Mouse (Mus musculus) frontal cortex, adult (tissue): ENCODE data around the gene Nptx1.

Experiments used
- ATAC-seq: cut with Nextera tagmentation; 2 replicates; pipeline ENCODE4 v1.9.2; 2017; ENCODE audit warnings: mild to moderate bottlenecking, moderate library complexity, mixed read lengths; ENCODE audit not compliant: low TSS enrichment

Nptx1 gene

GRCm38 (mm10) chr11:119547183-119547921 lies at the start of gene Nptx1:
TSS of gene Nptx1 (minus strand) at chr11:119547753.
- peak; percentile 32; the same call in 1 of the 2 replicates for ATAC-seq

GRCm38 (mm10) chr11:119593966-119594365 lies 46.4 kb upstream of the Nptx1 start:
- ATAC-seq, result no peak

DNA sequence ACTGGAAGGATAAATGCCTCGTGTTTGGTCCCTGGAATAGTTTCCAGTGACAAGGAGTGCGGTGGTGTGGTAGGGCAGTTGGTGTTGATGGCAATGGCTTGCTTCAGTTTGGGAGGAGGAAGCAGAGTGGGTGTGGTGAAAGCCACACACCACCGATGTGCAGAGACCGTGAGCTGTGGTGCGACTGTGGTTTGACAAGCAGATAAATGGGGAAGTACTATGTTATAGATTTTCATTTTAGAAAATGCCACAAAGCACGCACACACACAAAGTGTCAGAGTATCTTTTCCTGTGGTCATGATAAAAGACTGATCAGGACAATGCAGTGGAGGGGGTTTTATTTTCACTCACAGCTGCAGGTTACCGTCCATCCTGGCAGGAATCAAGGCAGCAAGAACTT lies 41.7 kb upstream of the Nptx1 start:
- ATAC-seq, result no peak

- ATAC-seq, result peak; percentile 27; the same call in 1 of the 2 replicates
Observed at GRCm38 (mm10) chr11:119587112-119587511, 39.6 kb upstream of the Nptx1 start.

DNA sequence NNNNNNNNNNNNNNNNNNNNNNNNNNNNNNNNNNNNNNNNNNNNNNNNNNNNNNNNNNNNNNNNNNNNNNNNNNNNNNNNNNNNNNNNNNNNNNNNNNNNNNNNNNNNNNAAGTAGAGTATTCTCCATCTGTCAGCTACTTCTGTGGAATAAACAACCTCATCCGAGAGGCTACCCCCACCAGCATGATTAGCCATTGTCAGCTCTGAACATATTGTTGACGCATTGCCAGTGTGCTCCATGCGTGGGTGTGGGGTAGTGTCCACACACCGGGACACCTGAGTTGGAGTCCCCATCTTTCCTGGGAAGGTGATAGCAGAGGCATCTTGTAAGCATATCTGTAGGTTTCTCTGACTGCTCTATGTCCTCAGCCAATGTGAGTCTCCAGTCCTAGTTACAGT lies 39.0 kb upstream of the Nptx1 start:
- no peak for ATAC-seq

- no peak for ATAC-seq
Observed at GRCm38 (mm10) chr11:119577721-119578120, 30.2 kb upstream of the Nptx1 start.

- no peak for ATAC-seq
Observed at GRCm38 (mm10) chr11:119576855-119577254, 29.3 kb upstream of the Nptx1 start.

DNA sequence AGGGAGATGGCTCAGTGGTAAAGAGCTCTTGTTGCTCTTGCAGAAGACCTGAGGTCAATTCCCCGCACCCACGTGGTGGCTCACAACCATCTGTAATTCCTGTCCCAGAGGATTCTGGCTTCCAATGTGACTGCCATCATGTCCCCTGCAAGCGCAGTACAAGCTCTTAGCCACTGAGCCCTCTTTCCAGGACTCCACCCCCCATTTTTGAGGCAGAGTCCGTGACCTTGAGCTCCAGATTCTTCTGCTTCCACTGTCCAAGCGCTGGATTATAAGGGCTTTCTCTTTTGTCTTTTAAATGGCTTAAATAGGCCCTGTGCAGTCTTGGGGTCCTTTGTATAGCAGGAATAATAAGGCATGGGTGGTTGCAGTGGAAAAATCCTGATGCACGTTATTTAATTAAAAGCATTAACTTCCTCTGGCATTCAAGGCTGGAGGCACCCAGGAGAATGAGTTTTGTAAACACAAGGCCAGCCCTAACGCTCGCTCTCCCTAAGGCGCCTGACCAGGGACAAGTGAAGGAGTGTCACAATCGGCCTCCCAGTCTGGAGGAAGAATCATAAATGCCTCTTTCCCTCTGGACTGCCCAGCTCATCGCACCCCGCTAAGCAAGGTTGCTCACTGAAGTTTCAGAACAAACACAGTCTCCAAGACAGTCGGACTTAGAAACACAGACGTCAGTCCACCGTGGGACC lies 24.9 kb upstream of the Nptx1 start:
- no peak for ATAC-seq

GRCm38 (mm10) chr11:119566188-119566587 lies 18.6 kb upstream of the Nptx1 start:
- ATAC-seq, result no peak

DNA sequence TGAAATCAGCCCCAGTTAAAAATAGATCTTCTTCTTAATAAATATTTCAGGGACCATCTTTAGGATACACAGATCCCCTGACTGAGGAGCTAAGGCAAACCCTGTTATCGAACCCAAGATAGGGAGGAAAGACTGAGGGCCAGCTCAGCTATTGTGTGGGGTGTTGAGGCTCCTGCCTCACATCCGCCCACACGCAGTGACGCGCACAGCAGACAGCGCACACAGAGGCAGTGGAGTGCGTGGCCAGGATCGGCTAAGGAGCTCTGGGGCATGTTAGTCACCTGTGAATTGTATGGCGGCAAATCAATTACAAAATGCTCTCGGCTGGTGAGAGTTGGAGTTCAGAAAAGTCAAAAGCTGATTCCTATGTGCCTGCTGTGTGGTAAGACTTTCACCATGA lies 18.1 kb upstream of the Nptx1 start:
- peak; percentile 59; the same call in 1 of the 2 replicates for ATAC-seq

GRCm38 (mm10) chr11:119565021-119565420 lies 17.5 kb upstream of the Nptx1 start:
- ATAC-seq, result no peak

DNA sequence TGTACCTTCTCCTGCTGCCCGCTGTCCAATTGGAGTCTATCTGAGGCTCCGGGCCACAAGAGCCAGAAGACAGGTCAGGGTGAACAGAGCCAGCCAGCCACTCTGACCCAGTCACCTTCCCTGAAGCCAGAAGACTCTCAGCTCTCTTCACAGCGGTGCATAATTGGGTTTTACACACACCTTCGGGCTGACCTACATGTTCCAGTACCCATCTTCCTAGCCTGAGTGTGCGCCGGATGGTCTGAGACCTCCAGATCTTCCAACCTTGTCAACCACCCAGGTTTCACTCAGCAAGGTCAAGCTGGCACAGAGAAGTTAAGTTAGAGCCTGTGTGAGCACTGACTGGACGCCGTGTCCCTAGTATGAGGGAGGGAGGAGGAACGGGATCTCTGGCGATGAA lies 16.8 kb upstream of the Nptx1 start:
- no peak for ATAC-seq

DNA sequence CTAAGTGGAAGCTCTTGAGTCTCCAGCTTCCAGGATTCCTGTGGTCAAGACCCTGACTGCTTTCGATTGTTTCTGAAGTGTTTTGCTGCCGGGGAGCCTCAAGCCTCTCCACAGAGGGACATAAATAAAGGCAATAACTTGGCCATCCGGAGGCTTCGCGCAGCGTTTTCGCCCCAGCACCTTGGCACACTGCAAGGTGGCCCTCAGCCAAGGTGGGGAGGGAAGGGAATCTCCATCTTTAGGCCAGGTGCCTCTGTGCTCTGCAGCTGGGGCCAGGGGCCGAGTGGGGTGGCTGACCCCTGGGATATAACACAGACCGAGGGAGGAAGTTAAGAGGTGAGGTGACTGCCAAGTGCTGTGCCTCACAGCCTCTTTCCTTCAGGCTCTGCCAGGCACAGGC lies 15.6 kb upstream of the Nptx1 start:
- ATAC-seq, result no peak

DNA sequence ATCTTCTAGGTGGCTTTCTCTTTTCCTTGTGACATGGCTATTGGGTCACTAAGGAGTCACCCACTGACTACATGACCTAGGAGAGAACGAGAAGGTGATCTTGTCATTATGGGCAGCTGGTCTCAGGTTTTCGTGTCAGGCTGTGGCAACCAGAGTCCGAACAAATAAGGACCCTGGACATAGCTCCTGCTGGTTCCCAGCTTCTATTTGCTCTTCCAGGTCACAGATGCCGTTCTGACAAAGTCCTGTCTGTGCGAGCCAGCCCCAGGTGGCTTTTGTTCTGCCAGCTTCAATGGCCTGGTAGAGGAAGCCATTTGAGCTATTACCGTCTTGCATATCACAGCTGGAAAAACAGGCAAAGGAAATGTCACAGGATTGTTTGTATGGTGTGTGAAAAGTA lies 14.7 kb upstream of the Nptx1 start:
- ATAC-seq, result no peak

DNA sequence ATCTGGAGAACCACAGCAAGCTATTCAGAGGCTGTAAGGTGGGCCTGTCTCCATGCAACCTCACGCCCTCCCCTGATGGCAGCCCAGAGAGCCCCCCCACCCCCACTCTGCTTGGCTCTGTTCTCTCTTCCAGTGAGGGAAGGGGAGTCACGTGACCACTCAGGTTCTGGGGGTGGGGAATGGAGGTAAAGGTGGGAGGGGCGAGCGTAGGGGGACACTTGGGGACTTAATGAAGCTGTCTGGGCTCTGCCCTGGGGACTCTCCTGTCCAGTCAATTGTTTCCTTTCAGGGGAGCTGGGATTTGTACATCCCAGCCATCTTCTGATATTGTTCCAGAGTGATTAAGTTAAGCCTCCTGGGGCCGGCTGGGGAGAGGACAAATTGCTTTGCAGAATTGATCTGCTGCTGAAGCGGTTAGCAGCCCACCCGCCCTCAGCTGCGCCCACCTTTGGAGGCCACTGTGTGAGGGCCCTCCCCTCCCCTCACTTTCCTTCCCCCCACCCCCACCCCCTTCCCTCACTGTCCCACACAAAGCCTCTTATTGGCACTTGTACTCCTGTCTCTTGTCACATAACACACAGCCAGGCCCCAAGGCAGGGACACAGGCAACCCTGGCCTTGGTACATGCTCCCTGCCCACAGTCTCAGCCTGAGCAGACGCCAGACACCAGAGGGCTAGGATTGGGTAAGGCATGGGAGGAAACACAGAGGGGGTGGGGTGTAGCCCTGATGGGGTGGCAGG lies 11.5 kb upstream of the Nptx1 start:
- no peak for ATAC-seq

DNA sequence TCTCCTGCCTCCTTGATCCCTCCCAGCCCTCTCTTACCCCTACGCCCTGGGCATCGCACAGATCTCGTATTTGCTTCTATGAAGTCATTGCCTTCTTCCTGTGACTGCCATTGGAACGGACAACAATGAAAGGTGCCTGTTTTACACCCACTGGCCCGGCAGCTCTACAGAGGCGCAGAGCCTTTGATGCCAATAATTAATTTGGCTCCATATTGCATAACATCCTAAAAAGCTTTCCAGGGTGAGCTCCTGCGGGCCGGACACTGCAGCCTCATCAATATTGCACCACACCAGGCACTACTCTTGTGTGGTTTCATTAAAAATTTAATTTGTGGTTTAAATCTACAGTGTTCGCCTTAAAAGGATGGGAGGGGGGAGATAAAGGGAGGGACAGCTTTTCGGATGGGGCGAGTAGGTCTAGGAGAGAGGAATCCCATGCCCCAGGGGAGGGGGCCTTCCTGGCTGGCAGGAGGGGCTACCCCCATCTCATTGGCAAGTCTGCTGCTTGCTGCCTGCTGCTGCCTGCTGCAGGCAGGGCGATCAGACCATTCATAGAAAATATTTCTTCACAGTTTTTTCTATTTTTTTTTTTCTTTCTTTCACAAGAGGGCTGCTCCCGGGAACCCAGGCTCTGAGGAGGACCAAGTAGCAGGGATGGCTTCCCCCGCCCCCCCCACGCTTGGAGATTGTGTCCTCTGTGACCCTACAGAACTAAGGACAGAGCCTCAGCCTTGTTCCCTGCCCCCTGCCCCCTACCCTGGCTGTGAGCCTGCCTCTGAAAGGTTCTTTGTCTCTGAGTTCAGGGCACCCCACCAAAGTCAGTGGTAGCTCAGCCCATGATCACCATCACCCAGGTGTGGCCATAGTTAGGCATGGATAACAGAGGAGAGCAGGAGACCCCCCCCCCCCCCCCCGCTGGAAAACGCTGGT lies 10.7 kb upstream of the Nptx1 start:
- no peak for ATAC-seq

DNA sequence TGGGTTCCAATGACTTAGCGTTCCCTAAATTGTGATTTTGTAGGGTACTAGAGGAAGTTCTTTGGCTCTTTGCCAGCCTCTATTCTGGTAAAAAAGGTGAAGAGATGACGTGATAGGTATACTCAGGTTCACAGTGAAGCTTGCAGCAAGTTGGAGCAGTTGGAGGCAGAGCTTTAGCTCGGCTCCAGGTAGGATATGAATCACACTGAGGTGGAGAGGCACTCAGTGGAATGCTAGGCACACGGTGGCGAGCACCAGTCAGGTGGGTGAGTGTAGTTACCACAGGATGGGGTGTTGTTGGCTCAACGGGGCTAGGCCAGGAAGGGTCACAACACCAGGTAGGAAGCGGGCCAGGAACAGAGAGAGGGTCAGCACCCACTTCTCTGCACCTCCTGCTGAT lies 7.6 kb upstream of the Nptx1 start:
- ATAC-seq, result no peak

- no peak for ATAC-seq
Observed at GRCm38 (mm10) chr11:119554706-119555105, 7.2 kb upstream of the Nptx1 start.

- no peak for ATAC-seq
Observed at GRCm38 (mm10) chr11:119552902-119553802, 5.6 kb upstream of the Nptx1 start.

- no peak for ATAC-seq
Observed at GRCm38 (mm10) chr11:119552301-119552700, 4.7 kb upstream of the Nptx1 start.

DNA sequence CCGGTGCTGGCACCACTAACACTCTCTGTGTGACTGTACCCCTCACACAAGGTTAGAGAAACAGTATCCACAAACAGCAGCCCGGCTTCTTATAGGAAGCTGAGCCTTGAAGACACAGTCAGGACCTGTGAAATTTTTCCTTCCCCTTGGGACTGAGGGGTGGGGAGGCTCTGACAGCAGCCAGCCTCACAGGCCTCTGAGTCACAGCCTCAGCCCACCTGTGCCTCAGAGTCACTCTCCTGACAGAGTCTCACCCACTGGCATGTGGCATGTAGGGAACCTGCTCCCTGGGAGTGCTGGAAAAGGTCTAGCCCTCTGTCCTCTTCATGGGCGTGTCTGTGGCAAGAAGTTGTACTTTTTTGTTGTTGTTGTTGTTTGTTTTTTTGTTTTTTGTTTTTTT lies 3.9 kb upstream of the Nptx1 start:
- no peak for ATAC-seq
